Mouse (Mus musculus) midbrain, postnatal 0 days (tissue): ENCODE results near the gene Eaf2. TPM values are rescaled to one million over a fixed set of nuclear protein-coding genes. Genes with fewer than 3 reads are reported as not detected.
A peak's percentile ranks its signal among the peaks of the same experiment; 100 is the strongest.

Source experiments
- ATAC-seq: fragments of 200-750 bp; cut with Nextera tagmentation; 2 replicates; pipeline ENCODE4 v1.8.0; 2017; ENCODE audit warnings: moderate number of reproducible peaks, mild to moderate bottlenecking, moderate TSS enrichment, moderate library complexity; ENCODE audit not compliant: low FRiP score
- DNase-seq: peaks from one replicate; pipeline ENCODE4 v3.0.0-alpha.2; 2015; ENCODE audit warnings: low spot score
- H3K27ac ChIP-seq: fragments of 300-500 bp; sonication (generic); 2 replicates; pipeline ENCODE4 v1.5.1; 2014; ENCODE audit warnings: low read depth, mild to moderate bottlenecking, low read length, mixed read lengths
- H3K27me3 ChIP-seq: fragments of 300-500 bp; sonication (generic); 2 replicates; pipeline ENCODE4 v1.6.1; 2014; ENCODE audit warnings: low read length, control low read depth, mixed read lengths; ENCODE audit not compliant: insufficient read depth
- H3K36me3 ChIP-seq: fragments of 300-500 bp; sonication (generic); 2 replicates; pipeline ENCODE4 v1.6.1; 2014; ENCODE audit warnings: low read length, control low read depth, mixed read lengths; ENCODE audit not compliant: insufficient read depth
- H3K4me1 ChIP-seq: fragments of 300-500 bp; sonication (generic); 2 replicates; pipeline ENCODE4 v1.6.1; 2014; ENCODE audit warnings: mild to moderate bottlenecking, control low read depth, antibody characterized with exemption, low read length, mixed read lengths; ENCODE audit not compliant: insufficient read depth
- H3K4me2 ChIP-seq: fragments of 300-500 bp; sonication (generic); 2 replicates; pipeline ENCODE4 v1.6.1; 2014; ENCODE audit warnings: low read depth, mild to moderate bottlenecking, low read length, mixed read lengths; ENCODE audit not compliant: poor library complexity, severe bottlenecking
- H3K4me3 ChIP-seq: fragments of 300-500 bp; sonication (generic); 2 replicates; pipeline ENCODE4 v1.5.1; 2014; ENCODE audit warnings: low read depth, mild to moderate bottlenecking, low read length, moderate library complexity
- H3K9ac ChIP-seq: fragments of 300-500 bp; sonication (generic); replicated peaks from 2 replicates; pipeline ENCODE4 v1.6.1; 2014; ENCODE audit warnings: mild to moderate bottlenecking, low read length, moderate library complexity, mixed read lengths; ENCODE audit not compliant: poor library complexity, severe bottlenecking
- H3K9me3 ChIP-seq: fragments of 300-500 bp; sonication (generic); 2 replicates; pipeline ENCODE4 v1.6.1; 2016; ENCODE audit warnings: low read length, control low read depth
- CTCF ChIP-seq: IDR thresholded peaks from 2 replicates; pipeline ENCODE4 v1.5.1; 2016; ENCODE audit warnings: antibody characterized with exemption, mild to moderate bottlenecking
- WGBS: fragments of 180-500 bp; shearing (Covaris S2); extraction: QIAGEN DNeasy Blood & Tissue Kit; methylation state at CpG from one replicate; pipeline ENCODE4 v1.1.7; 2014; 5-methylcytosine and 5-hydroxymethylcytosine counted together
- polyA plus RNA-seq: library from polyadenylated mRNA; unstranded; fragments of >200 nt; fragmentation: Nextera tagmentation; extraction: Ambion mirVana; gene quantifications from 2 replicates; pipeline ENCODE4 v1.2.1, GENCODE M21; 2015
- total RNA-seq: library from RNA; depleted of rRNA; stranded (reverse); fragments of >200 nt; gene quantifications from 2 replicates; pipeline ENCODE4 v1.2.3, GENCODE M21; 2014; rRNA removed

The Eaf2 gene
- 0.14 and 1.0 TPM in 2 replicates for total RNA-seq
- polyA plus RNA-seq = 1.1 and 1.3 TPM in 2 replicates

- Histone ChIP-seq H3K36me3 (peaks cover 7% of the 10 kb centered on the region), H3K27me3 (no peaks in the 10 kb centered on the region), H3K4me2 (peak within 1 kb of the TSS; percentile 66), H3K9me3 (no peaks in the 10 kb centered on the region), H3K4me1 (0 out of 2 replicates have a peak, but pooled peaks cover 6% of the 10 kb centered on the region), H3K4me3 (peak within 1 kb of the TSS; percentile 84), H3K27ac (peak within 1 kb of the TSS; percentile 82), H3K9ac (peak within 1 kb of the TSS; percentile 84)
- ATAC-seq (peak; percentile 100), DNase-seq (peak; percentile 100)
- under 1% methylated on average over 42 of the region's 43 CpGs for WGBS
- no peak; the same call in 1 of the 2 replicates for TF ChIP-seq CTCF
These were observed at the start of gene Eaf2, which contains the start of gene Golgb1 for GRCm38 (mm10) chr16:36874583-36875275. Gene Eaf2 (minus strand): TSS chr16:36875003. Gene Golgb1 (plus strand): TSS chr16:36875140.

- no peak for TF ChIP-seq CTCF
- Histone ChIP-seq H3K4me2 (no peak overlapping the region), H3K4me1 (no peaks in the 10 kb centered on the region), H3K27ac (no peak overlapping the region), H3K9me3 (no peaks in the 10 kb centered on the region), H3K4me3 (no peak overlapping the region), H3K27me3 (no peaks in the 10 kb centered on the region), H3K36me3 (peaks cover 61% of the 10 kb centered on the region), H3K9ac (no peak overlapping the region)
- ATAC-seq = no peak
- DNase-seq = no peak
- 97% methylated on average over 8 of the region's 8 CpGs for WGBS
These were observed 49.5 kb upstream of the Eaf2 start for GRCm38 (mm10) chr16:36924312-36924711.

GRCm38 (mm10) chr16:36921980-36922379 lies 47.2 kb upstream of the Eaf2 start:
- no peaks in the 10 kb centered on the region for H3K4me1 ChIP-seq
- H3K9ac ChIP-seq = no peak overlapping the region
- no peak for DNase-seq
- no peaks in the 10 kb centered on the region for H3K9me3 ChIP-seq
- H3K4me2 ChIP-seq = no peak overlapping the region
- no peaks in the 10 kb centered on the region for H3K27me3 ChIP-seq
- peaks cover 55% of the 10 kb centered on the region for H3K36me3 ChIP-seq
- no peak for ATAC-seq
- no peak overlapping the region for H3K4me3 ChIP-seq
- WGBS = 89% methylated on average over 6 of the region's 6 CpGs
- no peak overlapping the region for H3K27ac ChIP-seq
- no peak for TF ChIP-seq CTCF

- H3K27ac ChIP-seq = no peak overlapping the region
- H3K36me3 ChIP-seq = peaks cover 47% of the 10 kb centered on the region
- TF ChIP-seq CTCF = no peak
- 92% methylated on average over 8 of the region's 8 CpGs for WGBS
- H3K4me2 ChIP-seq = no peak overlapping the region
- H3K4me3 ChIP-seq = no peak overlapping the region
- H3K9me3 ChIP-seq = no peaks in the 10 kb centered on the region
- ATAC-seq (no peak), DNase-seq (no peak)
- no peak overlapping the region for H3K9ac ChIP-seq
- H3K27me3 ChIP-seq = no peaks in the 10 kb centered on the region
- no peaks in the 10 kb centered on the region for H3K4me1 ChIP-seq
These were observed 46.3 kb upstream of the Eaf2 start for GRCm38 (mm10) chr16:36921067-36921613.

- Histone ChIP-seq H3K9ac (no peak overlapping the region), H3K27me3 (no peaks in the 10 kb centered on the region), H3K4me2 (no peak overlapping the region), H3K4me3 (no peak overlapping the region), H3K4me1 (no peaks in the 10 kb centered on the region), H3K9me3 (no peaks in the 10 kb centered on the region), H3K36me3 (peaks cover 44% of the 10 kb centered on the region), H3K27ac (no peak overlapping the region)
- 82% methylated on average over 3 of the region's 3 CpGs for WGBS
- ATAC-seq = no peak
- DNase-seq = no peak
- no peak for TF ChIP-seq CTCF
These were observed 45.6 kb upstream of the Eaf2 start for GRCm38 (mm10) chr16:36920410-36920809.

GRCm38 (mm10) chr16:36918505-36918904 lies 43.7 kb upstream of the Eaf2 start:
- TF ChIP-seq CTCF = no peak
- H3K27ac ChIP-seq = no peak overlapping the region
- H3K4me3 ChIP-seq = no peak overlapping the region
- no peak for ATAC-seq
- peaks cover 45% of the 10 kb centered on the region for H3K36me3 ChIP-seq
- WGBS = 91% methylated on average over 10 of the region's 10 CpGs
- H3K9me3 ChIP-seq = no peaks in the 10 kb centered on the region
- no peak for DNase-seq
- H3K27me3 ChIP-seq = no peaks in the 10 kb centered on the region
- no peak overlapping the region for H3K9ac ChIP-seq
- no peaks in the 10 kb centered on the region for H3K4me1 ChIP-seq
- H3K4me2 ChIP-seq = no peak overlapping the region
